Mouse (Mus musculus): ENCODE measurements around the gene Klhl11. TPM values are rescaled to one million over a fixed set of nuclear protein-coding genes. Genes with fewer than 3 reads are reported as not detected.

Klhl11 gene
- 2.3 and 3.3 TPM in 2 replicates for polyA plus RNA-seq (2012; rRNA removed)

GRCm38 (mm10) chr11:100472197-100472934 is at the start of gene Klhl11:
TSS of gene Klhl11 (minus strand) at chr11:100472741.
- H3K36me3 ChIP-seq (ENCODE audit: control insufficient read depth, insufficient read depth, low read length): peaks cover 1% of the 10 kb centered on the region; the same call in 1 of the 2 replicates

GRCm38 (mm10) chr11:100520838-100521237 is 48.3 kb upstream of the Klhl11 start:
- no peak overlapping the region for H3K4me3 ChIP-seq (ENCODE audit: insufficient read depth, low read depth, low read length)
- WGBS: 61% methylated on average over 15 of the region's 15 CpGs
- no peak overlapping the region for H3K27ac ChIP-seq (ENCODE audit: insufficient read depth, low read depth, low read length)
- DNase-seq: peak; percentile 88
- TF ChIP-seq CTCF (conservative IDR thresholded peaks at IDR 0.05; ENCODE audit: insufficient read depth, insufficient read length, low read depth, low read length): no peak
- TF ChIP-seq POLR2A (IDR thresholded peaks at IDR 0.05; ENCODE audit: low read depth, low read length): no peak
- peaks cover 4% of the 10 kb centered on the region; the same call in 1 of the 2 replicates for H3K36me3 ChIP-seq (ENCODE audit: control insufficient read depth, insufficient read depth, low read length)
- H3K4me1 ChIP-seq (ENCODE audit: control insufficient read depth, insufficient read depth, low read length): peaks cover 34% of the 10 kb centered on the region
- H3K27me3 ChIP-seq (replicated peaks; ENCODE audit: control insufficient read depth, insufficient read depth, low read length): no peaks in the 10 kb centered on the region

More at GRCm38 (mm10) chr11:100472197-100472934, at the start of gene Klhl11:
- Histone ChIP-seq H3K27me3 (replicated peaks; ENCODE audit: control insufficient read depth, insufficient read depth, low read length) (no peaks in the 10 kb centered on the region), H3K4me3 (ENCODE audit: insufficient read depth, low read depth, low read length) (peak within 1 kb of the TSS; percentile 98), H3K4me1 (ENCODE audit: control insufficient read depth, insufficient read depth, low read length) (peaks cover 12% of the 10 kb centered on the region; the same call in 1 of the 2 replicates), H3K27ac (ENCODE audit: insufficient read depth, low read depth, low read length) (peak within 1 kb of the TSS; percentile 29)
- peak; percentile 93 for DNase-seq
- TF ChIP-seq CTCF (conservative IDR thresholded peaks at IDR 0.05; ENCODE audit: insufficient read depth, insufficient read length, low read depth, low read length) (peak; percentile 79), POLR2A (IDR thresholded peaks at IDR 0.05; ENCODE audit: low read depth, low read length) (peak; percentile 95)
- under 1% methylated on average over 83 of the region's 83 CpGs for WGBS

- no peak overlapping the region for H3K27ac ChIP-seq (ENCODE audit: insufficient read depth, low read depth, low read length)
- no peak overlapping the region for H3K4me3 ChIP-seq (ENCODE audit: insufficient read depth, low read depth, low read length)
These were observed 46.6 kb upstream of the Klhl11 start for GRCm38 (mm10) chr11:100519188-100519587.

GRCm38 (mm10) chr11:100518188-100518591 is 45.6 kb upstream of the Klhl11 start:
- Histone ChIP-seq H3K36me3 (ENCODE audit: control insufficient read depth, insufficient read depth, low read length) (peaks cover 4% of the 10 kb centered on the region), H3K27me3 (replicated peaks; ENCODE audit: control insufficient read depth, insufficient read depth, low read length) (no peaks in the 10 kb centered on the region), H3K27ac (ENCODE audit: insufficient read depth, low read depth, low read length) (peak overlapping the region; percentile 10; the same call in 1 of the 2 replicates), H3K4me1 (ENCODE audit: control insufficient read depth, insufficient read depth, low read length) (peaks cover 37% of the 10 kb centered on the region), H3K4me3 (ENCODE audit: insufficient read depth, low read depth, low read length) (no peak overlapping the region)
- no peak for TF ChIP-seq CTCF (conservative IDR thresholded peaks at IDR 0.05; ENCODE audit: insufficient read depth, insufficient read length, low read depth, low read length)
- TF ChIP-seq POLR2A (IDR thresholded peaks at IDR 0.05; ENCODE audit: low read depth, low read length): no peak
- WGBS: 20% methylated on average over 5 of the region's 5 CpGs
- DNase-seq: peak; percentile 95

More at GRCm38 (mm10) chr11:100519188-100519587, 46.6 kb upstream of the Klhl11 start:
- TF ChIP-seq POLR2A (IDR thresholded peaks at IDR 0.05; ENCODE audit: low read depth, low read length) (no peak), CTCF (conservative IDR thresholded peaks at IDR 0.05; ENCODE audit: insufficient read depth, insufficient read length, low read depth, low read length) (no peak)
- peak; percentile 36 for DNase-seq
- no peaks in the 10 kb centered on the region for H3K27me3 ChIP-seq (replicated peaks; ENCODE audit: control insufficient read depth, insufficient read depth, low read length)
- H3K36me3 ChIP-seq (ENCODE audit: control insufficient read depth, insufficient read depth, low read length): peaks cover 4% of the 10 kb centered on the region
- peaks cover 37% of the 10 kb centered on the region for H3K4me1 ChIP-seq (ENCODE audit: control insufficient read depth, insufficient read depth, low read length)
- WGBS: 57% methylated on average over 7 of the region's 7 CpGs

GRCm38 (mm10) chr11:100516291-100516690 is 43.8 kb upstream of the Klhl11 start:
- Histone ChIP-seq H3K36me3 (ENCODE audit: control insufficient read depth, insufficient read depth, low read length) (peaks cover 4% of the 10 kb centered on the region; the same call in 1 of the 2 replicates), H3K4me1 (ENCODE audit: control insufficient read depth, insufficient read depth, low read length) (peaks cover 26% of the 10 kb centered on the region), H3K27ac (ENCODE audit: insufficient read depth, low read depth, low read length) (no peak overlapping the region), H3K4me3 (ENCODE audit: insufficient read depth, low read depth, low read length) (no peak overlapping the region), H3K27me3 (replicated peaks; ENCODE audit: control insufficient read depth, insufficient read depth, low read length) (no peaks in the 10 kb centered on the region)
- no peak for TF ChIP-seq POLR2A (IDR thresholded peaks at IDR 0.05; ENCODE audit: low read depth, low read length)
- no peak for TF ChIP-seq CTCF (conservative IDR thresholded peaks at IDR 0.05; ENCODE audit: insufficient read depth, insufficient read length, low read depth, low read length)
- peak; percentile 21 for DNase-seq
- 67% methylated on average over 9 of the region's 9 CpGs for WGBS

- Histone ChIP-seq H3K4me1 (ENCODE audit: control insufficient read depth, insufficient read depth, low read length) (peaks cover 22% of the 10 kb centered on the region), H3K27me3 (replicated peaks; ENCODE audit: control insufficient read depth, insufficient read depth, low read length) (no peaks in the 10 kb centered on the region), H3K27ac (ENCODE audit: insufficient read depth, low read depth, low read length) (no peak overlapping the region), H3K36me3 (ENCODE audit: control insufficient read depth, insufficient read depth, low read length) (peaks cover 4% of the 10 kb centered on the region; the same call in 1 of the 2 replicates), H3K4me3 (ENCODE audit: insufficient read depth, low read depth, low read length) (no peak overlapping the region)
- DNase-seq: peak; percentile 40
- 81% methylated on average over 9 of the region's 9 CpGs for WGBS
- no peak for TF ChIP-seq POLR2A (IDR thresholded peaks at IDR 0.05; ENCODE audit: low read depth, low read length)
- TF ChIP-seq CTCF (conservative IDR thresholded peaks at IDR 0.05; ENCODE audit: insufficient read depth, insufficient read length, low read depth, low read length): no peak
These were observed 43.2 kb upstream of the Klhl11 start for GRCm38 (mm10) chr11:100515789-100516188.

- TF ChIP-seq CTCF (conservative IDR thresholded peaks at IDR 0.05; ENCODE audit: insufficient read depth, insufficient read length, low read depth, low read length): no peak
- no peak for TF ChIP-seq POLR2A (IDR thresholded peaks at IDR 0.05; ENCODE audit: low read depth, low read length)
- 42% methylated on average over 9 of the region's 9 CpGs for WGBS
- Histone ChIP-seq H3K36me3 (ENCODE audit: control insufficient read depth, insufficient read depth, low read length) (peaks cover 4% of the 10 kb centered on the region; the same call in 1 of the 2 replicates), H3K27me3 (replicated peaks; ENCODE audit: control insufficient read depth, insufficient read depth, low read length) (no peaks in the 10 kb centered on the region), H3K4me1 (ENCODE audit: control insufficient read depth, insufficient read depth, low read length) (peaks cover 17% of the 10 kb centered on the region), H3K4me3 (ENCODE audit: insufficient read depth, low read depth, low read length) (no peak overlapping the region), H3K27ac (ENCODE audit: insufficient read depth, low read depth, low read length) (no peak overlapping the region)
- DNase-seq: peak; percentile 88
These were observed 42.5 kb upstream of the Klhl11 start for GRCm38 (mm10) chr11:100515061-100515460.

All from kidney, adult 2 months (tissue).